Mouse (Mus musculus) small intestine, adult 2 months (tissue): ENCODE results near the gene Bcl2l12.

ENCODE experiments used
- CTCF ChIP-seq: fragments of 200-500 bp; IDR thresholded peaks from 2 replicates; pipeline ENCODE4 v1.5.1; 2012; ENCODE audit warnings: low read depth, mild to moderate bottlenecking, control low read depth, inconsistent platforms, low read length, moderate library complexity, mixed read lengths; ENCODE audit not compliant: insufficient replicate concordance, insufficient read length; ENCODE audit errors: extremely low read depth
- POLR2A ChIP-seq: fragments of 200-500 bp; IDR thresholded peaks from 2 replicates; pipeline ENCODE4 v1.6.1; 2012; ENCODE audit warnings: low read depth, mild to moderate bottlenecking, control low read depth, inconsistent platforms, low read length, moderate library complexity

DNA sequence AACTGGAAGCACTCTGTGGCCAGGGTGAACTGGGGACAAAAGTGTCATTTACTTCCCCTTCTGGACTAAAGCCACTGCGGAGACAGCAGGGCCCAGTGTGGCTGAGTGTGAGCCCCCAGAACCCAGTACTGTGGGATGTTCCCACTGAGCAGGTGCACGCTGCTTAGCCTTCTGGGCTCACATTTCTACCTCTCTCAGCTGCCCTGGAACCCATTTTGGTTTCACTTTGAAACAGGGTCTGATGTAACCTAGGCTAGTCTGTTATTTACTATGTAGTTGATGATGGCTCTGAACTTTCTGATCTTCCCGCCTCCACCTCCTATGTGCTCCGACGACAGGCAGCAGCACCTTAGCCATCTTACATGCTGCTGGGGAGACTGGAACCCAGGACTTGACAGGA lies 35.7 kb downstream of the Bcl2l12 start:
- TF ChIP-seq POLR2A (no peak), CTCF (no peak)
